Mouse (Mus musculus) forebrain, postnatal 0 days (tissue): ENCODE measurements at regions not wholly inside any gene's neighbourhood (a gene's known extent, or its start where the extent isn't known, plus 50 kb on each side); places are given as distances from the start of the nearest gene placed in this dataset.

Source experiments
- ATAC-seq: fragments of 200-750 bp; cut with Nextera tagmentation; 2 replicates; pipeline ENCODE4 v1.8.0; 2017; ENCODE audit warnings: mild to moderate bottlenecking, moderate library complexity
- DNase-seq: peaks from one replicate; pipeline ENCODE4 v3.0.0-alpha.2; 2015
- H3K27ac ChIP-seq: fragments of 300-500 bp; sonication (generic); 2 replicates; pipeline ENCODE4 v1.5.1; 2014; ENCODE audit warnings: low read depth, mild to moderate bottlenecking, antibody characterized with exemption, low read length, moderate library complexity, mixed read lengths
- H3K27me3 ChIP-seq: fragments of 300-500 bp; sonication (generic); 2 replicates; pipeline ENCODE4 v1.6.1; 2014; ENCODE audit warnings: mild to moderate bottlenecking, low read length, mixed read lengths; ENCODE audit not compliant: insufficient read depth
- H3K36me3 ChIP-seq: fragments of 300-500 bp; sonication (generic); 2 replicates; pipeline ENCODE4 v1.6.1; 2014; ENCODE audit warnings: mild to moderate bottlenecking, moderate library complexity; ENCODE audit not compliant: insufficient read depth
- H3K4me1 ChIP-seq: fragments of 300-500 bp; sonication (generic); 2 replicates; pipeline ENCODE4 v1.6.1; 2014; ENCODE audit warnings: antibody characterized with exemption; ENCODE audit not compliant: insufficient read depth
- H3K4me2 ChIP-seq: fragments of 300-500 bp; sonication (generic); 2 replicates; pipeline ENCODE4 v1.6.1; 2014; ENCODE audit warnings: low read depth, mild to moderate bottlenecking, moderate library complexity
- H3K4me3 ChIP-seq: fragments of 300-500 bp; sonication (generic); 2 replicates; pipeline ENCODE4 v1.5.1; 2014; ENCODE audit warnings: low read depth, low read length, mixed read lengths
- H3K9ac ChIP-seq: fragments of 300-500 bp; sonication (generic); 2 replicates; pipeline ENCODE4 v1.6.1; 2014; ENCODE audit warnings: mild to moderate bottlenecking
- H3K9me3 ChIP-seq: fragments of 300-500 bp; sonication (generic); 2 replicates; pipeline ENCODE4 v1.6.1; 2016; ENCODE audit warnings: low read length
- CTCF ChIP-seq: sonication (generic); IDR thresholded peaks from 2 replicates; pipeline ENCODE4 v1.5.1; 2016; ENCODE audit warnings: antibody characterized with exemption, control low read depth, low read depth
- WGBS: fragments of 180-500 bp; shearing (Covaris S2); extraction: QIAGEN DNeasy Blood & Tissue Kit; methylation state at CpG from one replicate; pipeline ENCODE4 v1.1.7; 2014; 5-methylcytosine and 5-hydroxymethylcytosine counted together

GRCm38 (mm10) chr1:185049980-185050379 lies 50.6 kb upstream of the Mark1 start:
- no peak for TF ChIP-seq CTCF
- no peak for ATAC-seq
- no peaks in the 10 kb centered on the region for H3K9me3 ChIP-seq
- H3K4me2 ChIP-seq: no peak overlapping the region
- WGBS: 85% methylated on average over 2 of the region's 2 CpGs
- H3K4me1 ChIP-seq: no peaks in the 10 kb centered on the region
- H3K27ac ChIP-seq: no peak overlapping the region
- DNase-seq: no peak
- H3K27me3 ChIP-seq: no peaks in the 10 kb centered on the region
- H3K4me3 ChIP-seq: no peak overlapping the region
- H3K36me3 ChIP-seq: no peaks in the 10 kb centered on the region
- H3K9ac ChIP-seq: no peak overlapping the region
